Mouse (Mus musculus) cerebellum, adult 2 months (tissue): ENCODE data around the gene Exoc3l2. TPM values are rescaled to one million over a fixed set of nuclear protein-coding genes. Genes with fewer than 3 reads are reported as not detected.

Experiments used
- DNase-seq, 2 experiments: peaks; one replicate each; pipeline ENCODE4 v3.0.0; 2021
- H3K27ac ChIP-seq: fragments of 200-500 bp; 2 replicates; pipeline ENCODE4 v1.5.1; 2012; ENCODE audit warnings: low read length, control low read depth, inconsistent platforms; ENCODE audit not compliant: insufficient read depth
- H3K27me3 ChIP-seq: fragments of 200-500 bp; 2 replicates; pipeline ENCODE4 v1.6.1; 2012; ENCODE audit warnings: inconsistent platforms, mild to moderate bottlenecking, low read length, moderate library complexity; ENCODE audit not compliant: control insufficient read depth, insufficient read depth
- H3K4me1 ChIP-seq: fragments of 200-500 bp; 2 replicates; pipeline ENCODE4 v1.6.1; 2011; ENCODE audit warnings: low read length; ENCODE audit not compliant: control insufficient read depth, insufficient read depth
- H3K4me3 ChIP-seq: fragments of 200-500 bp; replicated peaks from 2 replicates; pipeline ENCODE3; 2011; ENCODE audit warnings: mild to moderate bottlenecking, low read depth, low read length, control low read depth; ENCODE audit not compliant: insufficient read depth
- CTCF ChIP-seq: fragments of 200-500 bp; IDR thresholded peaks from 2 replicates; pipeline ENCODE4 v1.5.1; 2011; ENCODE audit warnings: low read depth, mild to moderate bottlenecking, control low read depth, low read length, moderate library complexity, borderline replicate concordance; ENCODE audit not compliant: insufficient read depth
- POLR2A ChIP-seq: fragments of 200-500 bp; IDR thresholded peaks from 2 replicates; pipeline ENCODE4 v1.6.1; 2011; ENCODE audit warnings: low read length, control low read depth, borderline replicate concordance; ENCODE audit not compliant: insufficient read depth
- WGBS: fragments of 180-500 bp; shearing (Covaris S2); methylation state at CpG from one replicate; pipeline ENCODE4 v1.1.7; 2018; 5-methylcytosine and 5-hydroxymethylcytosine counted together
- polyA plus RNA-seq: library from polyadenylated mRNA; depleted of rRNA; stranded (reverse); fragments of >200 nt; gene quantifications from 2 replicates; pipeline ENCODE4 v1.2.3, GENCODE M21; 2012

Gene Exoc3l2
- polyA plus RNA-seq, 1 experiment: 0.21 TPM

GRCm38 (mm10) chr7:19458072-19458486 lies 5.1 kb upstream of the Exoc3l2 start:
- TF ChIP-seq CTCF (no peak), POLR2A (no peak)
- 0% methylated on average over 31 of the region's 31 CpGs for WGBS
- DNase-seq: peak; percentile 39 to 58
- peak overlapping the region; percentile 100 for H3K4me3 ChIP-seq
- peaks cover 15% of the 10 kb centered on the region for H3K4me1 ChIP-seq
- H3K27me3 ChIP-seq: no peaks in the 10 kb centered on the region
- no peak overlapping the region for H3K27ac ChIP-seq

DNA sequence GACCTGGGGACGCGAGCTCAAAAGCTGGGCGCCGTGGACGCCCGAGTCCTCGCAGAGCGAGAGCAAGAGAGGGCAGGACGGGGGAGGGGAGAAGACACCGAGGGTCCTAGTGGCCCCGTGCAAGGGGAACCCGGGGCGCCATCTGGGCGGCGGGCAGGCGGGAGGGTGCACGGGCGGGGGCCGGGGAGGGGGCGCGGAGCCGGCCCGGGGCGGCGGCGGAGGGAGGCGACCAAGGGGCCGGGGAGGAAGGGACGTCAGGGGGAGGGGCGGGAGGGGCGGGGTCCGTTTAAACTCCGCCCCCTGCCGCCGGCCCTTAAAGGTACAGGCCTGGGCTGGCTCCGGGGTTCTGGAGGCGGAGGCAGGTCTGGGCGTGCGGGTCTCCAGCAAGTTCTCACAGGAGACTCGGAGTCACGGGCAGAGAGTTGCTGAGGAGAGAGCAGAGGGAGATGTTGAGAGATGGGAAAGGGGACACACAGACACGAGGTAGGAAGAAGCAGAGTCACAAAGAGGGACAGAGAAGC lies 4.5 kb upstream of the Exoc3l2 start, which contains the start of gene Mark4:
Gene Mark4 (minus strand): TSS at position 231 of the 521 bp plus-strand sequence.
- DNase-seq: peak; percentile 74 to 80
- Histone ChIP-seq H3K4me3 (peak within 1 kb of the TSS; percentile 100), H3K27ac (peak within 1 kb of the TSS; percentile 44), H3K27me3 (no peaks in the 10 kb centered on the region), H3K4me1 (peaks cover 15% of the 10 kb centered on the region)
- WGBS: 1% methylated on average over 34 of the region's 42 CpGs
- peak; percentile 26; the same call in 1 of the 2 replicates for TF ChIP-seq POLR2A
- no peak for TF ChIP-seq CTCF

- peak overlapping the region; percentile 44 for H3K27ac ChIP-seq
- 18% methylated on average over 6 of the region's 6 CpGs for whole genome bisulfite sequencing
- no peaks in the 10 kb centered on the region for H3K27me3 ChIP-seq
- DNase-seq: no peak
- peaks cover 15% of the 10 kb centered on the region for H3K4me1 ChIP-seq
- H3K4me3 ChIP-seq: peak overlapping the region; percentile 100
- TF ChIP-seq CTCF (no peak), POLR2A (no peak)
These were observed 3.8 kb upstream of the Exoc3l2 start for GRCm38 (mm10) chr7:19459144-19459870.

GRCm38 (mm10) chr7:19460500-19460899 lies 2.6 kb upstream of the Exoc3l2 start:
- no peak for DNase-seq
- Histone ChIP-seq H3K27me3 (no peaks in the 10 kb centered on the region), H3K27ac (no peak overlapping the region), H3K4me3 (no peak overlapping the region), H3K4me1 (peaks cover 15% of the 10 kb centered on the region)
- 92% methylated on average over 1 of the region's 1 CpGs for whole genome bisulfite sequencing
- TF ChIP-seq CTCF (no peak), POLR2A (no peak)

GRCm38 (mm10) chr7:19461488-19461887 lies 1.6 kb upstream of the Exoc3l2 start:
- H3K27ac ChIP-seq: no peak overlapping the region
- H3K27me3 ChIP-seq: no peaks in the 10 kb centered on the region
- H3K4me3 ChIP-seq: no peak overlapping the region
- WGBS: 10% methylated on average over 6 of the region's 6 CpGs
- peaks cover 9% of the 10 kb centered on the region; the same call in 1 of the 2 replicates for H3K4me1 ChIP-seq
- no peak for TF ChIP-seq POLR2A
- TF ChIP-seq CTCF: peak; percentile 79
- peak; percentile 47 to 71 for DNase-seq

DNA sequence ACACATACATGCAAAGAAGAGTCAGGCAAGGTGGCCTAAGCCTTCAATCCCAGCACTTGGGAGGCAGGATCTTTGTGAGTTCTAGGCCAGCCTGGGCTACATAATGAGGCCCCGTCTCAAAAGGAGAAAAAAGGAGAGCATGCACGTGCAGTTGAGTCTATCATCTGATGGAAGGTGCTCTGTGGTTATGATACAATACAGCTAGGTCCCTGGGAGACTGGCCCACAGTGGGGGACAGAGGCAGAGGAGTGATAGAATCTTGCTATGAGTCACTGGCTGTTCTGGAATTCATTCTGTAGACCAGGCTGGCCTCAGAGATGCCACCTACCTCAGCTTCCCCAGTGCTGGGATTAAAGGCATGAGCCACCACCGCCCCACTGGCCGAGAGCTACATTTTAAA lies 688 bp upstream of the Exoc3l2 start:
- DNase-seq: no peak
- no peak overlapping the region for H3K27ac ChIP-seq
- 74% methylated on average over 4 of the region's 4 CpGs for WGBS
- H3K4me1 ChIP-seq: no peaks in the 10 kb centered on the region; the same call in 1 of the 2 replicates
- H3K4me3 ChIP-seq: no peak overlapping the region
- H3K27me3 ChIP-seq: no peaks in the 10 kb centered on the region
- TF ChIP-seq CTCF (no peak), POLR2A (no peak)

DNA sequence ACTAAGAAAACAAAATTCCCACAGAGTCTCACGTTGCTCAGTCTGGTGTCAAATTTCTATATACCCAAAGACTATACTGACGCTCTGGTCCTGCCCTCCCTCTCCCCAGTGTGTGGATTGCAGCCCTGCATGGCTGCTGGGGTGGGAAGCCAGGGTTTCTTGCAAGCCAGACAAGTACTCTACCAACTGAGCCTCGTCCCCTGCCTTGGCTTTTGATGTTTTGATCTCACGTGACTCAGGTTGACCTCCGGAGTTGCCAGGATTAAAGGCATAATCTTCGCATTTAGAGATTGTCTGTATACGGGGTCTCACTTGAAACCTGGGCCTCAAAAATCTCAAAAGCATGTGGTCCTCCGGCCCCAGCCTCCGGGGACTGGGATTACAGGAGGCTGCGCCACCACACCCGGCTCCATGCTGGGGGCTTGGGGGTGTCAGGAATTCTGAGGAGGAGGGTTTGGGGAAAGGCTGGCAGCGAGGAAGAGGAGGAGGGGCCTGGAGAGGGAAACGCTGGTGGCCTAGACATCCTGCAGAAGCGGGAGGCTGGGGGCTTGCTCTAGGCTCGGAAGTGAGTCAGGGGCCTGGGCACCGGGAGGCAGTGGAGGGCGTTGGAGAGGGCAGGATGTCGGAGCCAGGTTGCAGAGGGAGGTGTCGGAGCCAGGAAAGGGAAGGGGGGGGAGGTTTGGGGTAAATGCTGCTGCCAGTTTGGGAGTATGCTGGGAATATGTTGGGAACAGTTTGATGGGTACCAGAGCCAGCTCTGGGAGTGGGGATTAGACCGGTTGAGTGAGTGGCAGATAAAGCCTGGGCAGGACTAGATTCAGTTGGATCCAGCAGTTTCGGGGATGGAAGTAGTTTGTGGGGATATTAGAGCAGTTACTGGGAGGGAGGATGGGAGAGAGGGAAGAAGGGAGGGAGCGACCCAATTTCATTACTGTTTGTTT lies 1.5 kb downstream of the Exoc3l2 start:
- no peak for TF ChIP-seq POLR2A
- TF ChIP-seq CTCF: no peak
- WGBS: 23% methylated on average over 22 of the region's 22 CpGs
- peaks cover 1% of the 10 kb centered on the region; the same call in 1 of the 2 replicates for H3K27me3 ChIP-seq
- no peaks in the 10 kb centered on the region for H3K4me1 ChIP-seq
- H3K27ac ChIP-seq: no peak overlapping the region
- no peak for DNase-seq
- no peak overlapping the region for H3K4me3 ChIP-seq
